ENCODE assay signal across 9 mouse cellular contexts in genomic region chr2:114853715-114854530, GRCm38 (mm10).
DNase-seq lines count a peak whose midpoint lies in the region; ATAC-seq and TF ChIP-seq lines count a peak whose summit lies in the region.
"Had no signal": no experiment of that assay in that cellular context is flagged by ENCODE, and none has a peak within 500 bp of the region (broad histone marks: within the 10 kb centered on the region; RNA-seq: fewer than 3 reads in every experiment).

No protein-coding gene starts in this region.

- peak; percentile 57; the same call in 1 of the 2 replicates for TF ChIP-seq CTCF in olfactory bulb, adult 2 months (IDR thresholded peaks at IDR 0.05; ENCODE audit: insufficient read depth, low read depth, low read length)

- no peak overlapping the region for H3K27ac ChIP-seq in embryonic facial prominence, embryonic 12.5 days
- H3K27ac ChIP-seq in heart, embryonic 14.5 days (replicated peaks in 1 of 2; ENCODE audit: control insufficient read depth in 1 of 2, insufficient read depth in 1 of 2, low read depth in 2 of 2, low read length in 2 of 2) = no peak overlapping the region
- H3K27ac ChIP-seq in liver, embryonic 13.5 days = no peak overlapping the region
- no peak overlapping the region for H3K27ac ChIP-seq in olfactory bulb, adult 2 months (ENCODE audit: insufficient read depth, low read depth, low read length)

- WGBS in embryonic facial prominence, embryonic 12.5 days = 29% methylated on average over 13 of the region's 13 CpGs
- WGBS in heart, embryonic 14.5 days = 43% methylated on average over 13 of the region's 13 CpGs
- 45% methylated on average over 13 of the region's 13 CpGs for WGBS in liver, embryonic 13.5 days (ENCODE audit: insufficient replicate concordance)
- WGBS in olfactory bulb, adult 2 months = 26% methylated on average over 13 of the region's 13 CpGs

- no peaks in the 10 kb centered on the region; the same call in 1 of the 2 replicates for H3K4me1 ChIP-seq in embryonic facial prominence, embryonic 12.5 days
- no peaks in the 10 kb centered on the region for H3K4me1 ChIP-seq in heart, embryonic 14.5 days (ENCODE audit: control insufficient read depth in 2 of 2, insufficient read depth in 2 of 2, low read length in 2 of 2)
- no peaks in the 10 kb centered on the region for H3K4me1 ChIP-seq in liver, embryonic 13.5 days (replicated peaks)
- no peaks in the 10 kb centered on the region for H3K4me1 ChIP-seq in olfactory bulb, adult 2 months (ENCODE audit: control insufficient read depth, insufficient read depth, low read length)

- no peaks in the 10 kb centered on the region for H3K9me3 ChIP-seq in embryonic facial prominence, embryonic 12.5 days
- H3K9me3 ChIP-seq in heart, embryonic 14.5 days (ENCODE audit: control insufficient read depth, low read length) = no peaks in the 10 kb centered on the region
- no peaks in the 10 kb centered on the region for H3K9me3 ChIP-seq in liver, embryonic 13.5 days (replicated peaks)

- TF ChIP-seq POLR2A in olfactory bulb, adult 2 months (IDR thresholded peaks at IDR 0.05; ENCODE audit: insufficient read depth, low read depth, low read length) = no peak

- H3K27me3 ChIP-seq in embryonic facial prominence, embryonic 12.5 days = no peaks in the 10 kb centered on the region
- H3K27me3 ChIP-seq in heart, embryonic 14.5 days (ENCODE audit: control insufficient read depth, insufficient read depth, low read length) = no peaks in the 10 kb centered on the region
- H3K27me3 ChIP-seq in liver, embryonic 13.5 days = no peaks in the 10 kb centered on the region

- peak; percentile 88 for ATAC-seq in embryonic facial prominence, embryonic 12.5 days (ENCODE audit: insufficient number of reproducible peaks, insufficient read depth, low FRiP score, low TSS enrichment)
- no peak for ATAC-seq in heart, embryonic 14.5 days (ENCODE audit: insufficient number of reproducible peaks, insufficient read depth, low FRiP score, low read depth)
- no peak for ATAC-seq in liver, embryonic 13.5 days (ENCODE audit: low read depth)

- H3K4me2 ChIP-seq in embryonic facial prominence, embryonic 12.5 days (replicated peaks) = no peak overlapping the region
- peak overlapping the region; percentile 28; the same call in 1 of the 2 replicates for H3K4me2 ChIP-seq in heart, embryonic 14.5 days (ENCODE audit: low read length)
- no peak overlapping the region for H3K4me2 ChIP-seq in liver, embryonic 13.5 days

- H3K9ac ChIP-seq in embryonic facial prominence, embryonic 12.5 days = no peak overlapping the region
- no peak overlapping the region for H3K9ac ChIP-seq in heart, embryonic 14.5 days (ENCODE audit: low read length)
- H3K9ac ChIP-seq in liver, embryonic 13.5 days = no peak overlapping the region

- no peaks in the 10 kb centered on the region for H3K36me3 ChIP-seq in embryonic facial prominence, embryonic 12.5 days
- H3K36me3 ChIP-seq in heart, embryonic 14.5 days (ENCODE audit: control insufficient read depth, insufficient read depth, low read length) = no peaks in the 10 kb centered on the region
- no peaks in the 10 kb centered on the region for H3K36me3 ChIP-seq in liver, embryonic 13.5 days

- peak; percentile 40 for DNase-seq in A20 (ENCODE audit: low read depth, low spot score)
- DNase-seq in adrenal gland, postnatal 36 days = peak; percentile 82 to 89
- peak; percentile 90 for DNase-seq in kidney, postnatal 10 days
- peak; percentile 2 for DNase-seq in liver, embryonic 13.5 days
- peak; percentile 11 for DNase-seq in urinary bladder, postnatal 10 days (ENCODE audit: low spot score)

- H3K4me3 ChIP-seq in embryonic facial prominence, embryonic 12.5 days = no peak overlapping the region
- H3K4me3 ChIP-seq in heart, embryonic 14.5 days (ENCODE audit: control insufficient read depth in 1 of 2, insufficient read depth in 1 of 2, low read depth in 1 of 2, low read length in 2 of 2) = no peak overlapping the region
- H3K4me3 ChIP-seq in liver, embryonic 13.5 days (replicated peaks) = no peak overlapping the region
- no peak overlapping the region for H3K4me3 ChIP-seq in olfactory bulb, adult 2 months (ENCODE audit: insufficient read depth, low read depth, low read length)
- H3K4me3 ChIP-seq: erythroblast, embryonic 14.5 days had no signal

Comparison
In these comparisons a context has a peak if more than half of its experiments do, and no peak if none do; other contexts are left out.
1. DNase-seq: peak in every context shown above with its lines; median percentile 90 in kidney, postnatal 10 days; 86 in adrenal gland, postnatal 36 days; 40 in A20; 11 in urinary bladder, postnatal 10 days; 2 in liver, embryonic 13.5 days.